Mouse (Mus musculus) ZHBTc4 (cell line): ENCODE results near the gene Lpar6.

Experiments
- DNase-seq: peaks from one replicate; pipeline ENCODE4 v3.0.0-alpha.2; 2011; ENCODE audit warnings: low read depth, low spot score

Gene Lpar6

GRCm38 (mm10) chr14:73237848-73238321, at the start of gene Lpar6:
TSS of gene Lpar6 (plus strand) at chr14:73237895.
- peak; percentile 63 for DNase-seq

GRCm38 (mm10) chr14:73199058-73199457, 38.6 kb upstream of the Lpar6 start:
- no peak for DNase-seq

- DNase-seq = no peak
Observed at GRCm38 (mm10) chr14:73201447-73201846, 36.2 kb upstream of the Lpar6 start.

- DNase-seq = no peak
Observed at GRCm38 (mm10) chr14:73204016-73204415, 33.7 kb upstream of the Lpar6 start.

- DNase-seq = no peak
Observed at GRCm38 (mm10) chr14:73209262-73209661, 28.4 kb upstream of the Lpar6 start.

- no peak for DNase-seq
Observed at GRCm38 (mm10) chr14:73210196-73210595, 27.5 kb upstream of the Lpar6 start.

GRCm38 (mm10) chr14:73211477-73211876, 26.2 kb upstream of the Lpar6 start:
- no peak for DNase-seq

GRCm38 (mm10) chr14:73217062-73217461, 20.6 kb upstream of the Lpar6 start:
- DNase-seq = no peak

GRCm38 (mm10) chr14:73222316-73222970, 15.3 kb upstream of the Lpar6 start:
- DNase-seq = no peak

- DNase-seq = no peak
Observed at GRCm38 (mm10) chr14:73226346-73226745, 11.3 kb upstream of the Lpar6 start.

- no peak for DNase-seq
Observed at GRCm38 (mm10) chr14:73226849-73227248, 10.8 kb upstream of the Lpar6 start.

- DNase-seq = no peak
Observed at GRCm38 (mm10) chr14:73231286-73231982, 6.3 kb upstream of the Lpar6 start.

GRCm38 (mm10) chr14:73234468-73235031, 3.1 kb upstream of the Lpar6 start:
- DNase-seq = peak; percentile 59

GRCm38 (mm10) chr14:73238498-73239250, 979 bp downstream of the Lpar6 start:
- DNase-seq = peak; percentile 65

GRCm38 (mm10) chr14:73239291-73239690, 1.6 kb downstream of the Lpar6 start:
- no peak for DNase-seq

GRCm38 (mm10) chr14:73239857-73240256, 2.2 kb downstream of the Lpar6 start:
- DNase-seq = no peak

- no peak for DNase-seq
Observed at GRCm38 (mm10) chr14:73244061-73244597, 6.4 kb downstream of the Lpar6 start.

- DNase-seq = no peak
Observed at GRCm38 (mm10) chr14:73250056-73250455, 12.4 kb downstream of the Lpar6 start.

- no peak for DNase-seq
Observed at GRCm38 (mm10) chr14:73252276-73252675, 14.6 kb downstream of the Lpar6 start.

- peak; percentile 60 for DNase-seq
Observed at GRCm38 (mm10) chr14:73253453-73254251, 16.0 kb downstream of the Lpar6 start.

- no peak for DNase-seq
Observed at GRCm38 (mm10) chr14:73254412-73254811, 16.7 kb downstream of the Lpar6 start.
